Mouse (Mus musculus): ENCODE measurements around the gene Ttll11.

DNA sequence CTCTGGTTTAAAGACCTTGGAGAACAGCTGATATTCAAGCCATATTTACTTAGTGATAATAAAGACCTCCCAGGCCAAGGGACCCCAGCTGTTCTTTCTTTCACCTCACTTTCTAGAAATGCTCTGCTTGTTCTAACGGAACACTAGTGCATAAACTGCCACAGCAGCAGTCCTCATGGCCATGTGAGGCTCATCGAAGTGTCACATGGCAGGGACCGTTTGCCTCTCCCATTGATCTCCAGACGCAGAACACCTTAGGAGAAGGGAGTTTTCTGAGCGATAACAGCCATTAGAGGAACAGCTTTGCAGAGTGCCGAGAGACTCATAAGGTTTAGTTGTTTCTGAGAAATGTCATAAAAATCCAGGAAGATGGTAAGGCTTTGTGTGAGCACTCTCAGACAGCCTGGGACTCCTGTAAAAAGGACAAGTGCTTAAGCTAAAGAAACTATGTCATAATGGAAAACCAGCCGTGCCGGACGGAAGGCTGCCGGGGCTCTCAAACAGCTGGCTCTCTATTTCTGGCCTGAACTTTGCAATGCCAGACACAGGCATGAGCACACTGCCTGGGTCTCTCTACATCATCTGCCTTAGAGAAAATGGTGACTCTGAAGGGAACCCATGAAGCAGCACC is 13.7 kb downstream of the Ttll11 start:
- TF ChIP-seq CTCF (IDR thresholded peaks at IDR 0.05; ENCODE audit: extremely low read depth, insufficient read length, insufficient replicate concordance, low read depth, low read length) (no peak), POLR2A (IDR thresholded peaks at IDR 0.05; ENCODE audit: low read depth, low read length) (no peak)
